Mouse (Mus musculus) lung, adult 2 months (tissue): Measurements from ENCODE around the gene Sptbn4.

Source experiments
- CTCF ChIP-seq: fragments of 200-500 bp; IDR thresholded peaks from 2 replicates; pipeline ENCODE4 v1.5.1; 2011; ENCODE audit warnings: mild to moderate bottlenecking, low read length, control low read depth; ENCODE audit not compliant: insufficient read depth
- POLR2A ChIP-seq: fragments of 200-500 bp; IDR thresholded peaks from 2 replicates; pipeline ENCODE4 v1.6.1; 2011; ENCODE audit warnings: low read depth, mild to moderate bottlenecking, control low read depth, low read length, borderline replicate concordance; ENCODE audit errors: extremely low read depth

GRCm38 (mm10) chr7:27308821-27309549 lies 138.5 kb downstream of the Sptbn4 start:
- TF ChIP-seq CTCF (no peak), POLR2A (no peak)
